Mouse (Mus musculus) hindbrain, embryonic 15.5 days (tissue): ENCODE measurements around the gene Gm7876. TPM values are rescaled to one million over a fixed set of nuclear protein-coding genes. Genes with fewer than 3 reads are reported as not detected.
"Not testable (repeated sequence)": the region's sequence is repeated elsewhere in the genome, so short reads cannot be mapped to it uniquely, and the experiment has no call there.

Experiments used
- ATAC-seq: fragments of 200-750 bp; cut with Nextera tagmentation; 2 replicates; pipeline ENCODE4 v1.8.0; 2017; ENCODE audit warnings: low read depth, moderate number of reproducible peaks, moderate TSS enrichment; ENCODE audit not compliant: low FRiP score
- H3K27ac ChIP-seq: fragments of 300-500 bp; sonication (generic); replicated peaks from 2 replicates; pipeline ENCODE4 v1.5.1; 2015; ENCODE audit warnings: mild to moderate bottlenecking, inconsistent platforms
- H3K27me3 ChIP-seq: fragments of 300-500 bp; sonication (generic); 2 replicates; pipeline ENCODE4 v1.6.1; 2015; ENCODE audit warnings: control low read depth, inconsistent platforms
- H3K36me3 ChIP-seq: fragments of 300-500 bp; sonication (generic); 2 replicates; pipeline ENCODE4 v1.6.1; 2015; ENCODE audit warnings: control low read depth, inconsistent platforms
- H3K4me1 ChIP-seq: fragments of 300-500 bp; sonication (generic); replicated peaks from 2 replicates; pipeline ENCODE4 v1.6.1; 2015; ENCODE audit warnings: control low read depth, inconsistent platforms
- H3K4me2 ChIP-seq: fragments of 300-500 bp; sonication (generic); 2 replicates; pipeline ENCODE4 v1.6.1; 2015; ENCODE audit warnings: moderate library complexity, mild to moderate bottlenecking, inconsistent platforms
- H3K4me3 ChIP-seq: fragments of 300-500 bp; sonication (generic); 2 replicates; pipeline ENCODE4 v1.5.1; 2015; ENCODE audit warnings: mild to moderate bottlenecking, inconsistent platforms
- H3K9ac ChIP-seq: fragments of 300-500 bp; sonication (generic); 2 replicates; pipeline ENCODE4 v1.6.1; 2015; ENCODE audit warnings: inconsistent platforms
- H3K9me3 ChIP-seq: fragments of 300-500 bp; sonication (generic); 2 replicates; pipeline ENCODE4 v1.6.1; 2016; ENCODE audit warnings: control low read depth, inconsistent platforms
- WGBS: fragments of 180-500 bp; shearing (Covaris S2); methylation state at CpG from one replicate; pipeline ENCODE4 v1.1.7; 2015; 5-methylcytosine and 5-hydroxymethylcytosine counted together
- polyA plus RNA-seq: library from polyadenylated mRNA; unstranded; fragments of >200 nt; fragmentation: Nextera tagmentation; extraction: Ambion mirVana; gene quantifications from 2 replicates; pipeline ENCODE4 v1.2.1, GENCODE M21; 2015

The Gm7876 gene
- polyA plus RNA-seq, result not detected in 2 replicates

DNA sequence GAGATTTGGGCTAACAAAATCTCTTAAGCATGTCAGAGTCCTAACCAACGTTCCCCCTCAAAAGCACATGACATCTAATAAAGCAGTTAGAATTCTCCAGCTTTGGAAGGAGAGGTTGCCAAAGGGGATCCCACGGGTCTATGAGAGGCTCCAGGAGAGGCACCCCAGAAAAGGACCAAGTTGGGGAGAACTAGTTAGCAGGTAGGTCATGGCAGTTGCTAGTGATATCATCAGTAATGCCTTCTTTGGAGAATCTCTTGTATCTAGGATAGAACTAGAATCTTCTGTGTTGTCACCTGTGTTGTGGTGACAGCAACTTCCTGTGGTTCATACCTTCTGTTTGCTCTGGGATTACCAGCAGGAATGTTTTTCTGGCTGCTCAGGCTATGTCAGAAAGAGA is at the start of gene Gm7876:
Gene Gm7876 (plus strand): TSS at position 301 of the 400 bp plus-strand sequence.
- WGBS, result 90% methylated on average over 1 of the region's 2 CpGs
- H3K36me3 ChIP-seq, H3K4me2 ChIP-seq, H3K4me3 ChIP-seq, ATAC-seq, H3K27me3 ChIP-seq, H3K27ac ChIP-seq, H3K9me3 ChIP-seq, H3K9ac ChIP-seq, H3K4me1 ChIP-seq: not testable (repeated sequence)

GRCm38 (mm10) chr14:4663892-4664291 is 45.1 kb upstream of the Gm7876 start, which contains the start of gene Gm3239:
Gm3239 (plus strand) TSS chr14:4664192.
- no CpG with 5 or more reads among the region's 2 CpGs for WGBS
- H3K4me2 ChIP-seq, H3K9me3 ChIP-seq, H3K9ac ChIP-seq, H3K27ac ChIP-seq, H3K4me1 ChIP-seq, H3K4me3 ChIP-seq, H3K27me3 ChIP-seq, ATAC-seq, H3K36me3 ChIP-seq: not testable (repeated sequence)

- H3K36me3 ChIP-seq, H3K4me1 ChIP-seq, H3K27ac ChIP-seq, ATAC-seq, H3K9me3 ChIP-seq, H3K27me3 ChIP-seq: not testable (repeated sequence)
- Histone ChIP-seq H3K9ac (0 out of 2 replicates have a peak within 1 kb of the TSS, but pooled peaks have one; percentile 1), H3K4me2 (peak within 1 kb of the TSS; percentile 50), H3K4me3 (peak within 1 kb of the TSS; percentile 32)
- WGBS, result 0% methylated on average over 5 of the region's 47 CpGs
These were observed 17.2 kb downstream of the Gm7876 start, which contains the start of gene Gm3252 for GRCm38 (mm10) chr14:4726038-4726880. Gm3252 (plus strand) TSS chr14:4726775.

Other genes with a start within 250 kb of the Gm7876 start
- not detected in 2 replicates for gene Gm3182, start 227.5 kb upstream of the Gm7876 start, polyA plus RNA-seq
- gene Gm3047, start 153.8 kb upstream of the Gm7876 start, polyA plus RNA-seq, result not detected in 2 replicates
- not detected in 2 replicates for gene Gm8159, start 76.9 kb upstream of the Gm7876 start, polyA plus RNA-seq
- 1.0 and 1.9 TPM in 2 replicates for gene Gm3239, start 45.0 kb upstream of the Gm7876 start, polyA plus RNA-seq
- gene Gm3252, start 17.5 kb downstream of the Gm7876 start, polyA plus RNA-seq, result 2.7 and 2.8 TPM in 2 replicates
- gene Gm9602, start 67.1 kb downstream of the Gm7876 start, polyA plus RNA-seq, result not detected in 2 replicates
- not detected in 2 replicates for gene Gm3269, start 128.9 kb downstream of the Gm7876 start, polyA plus RNA-seq
- gene Gm3264, start 146.3 kb downstream of the Gm7876 start, polyA plus RNA-seq, result 3.0 and 3.4 TPM in 2 replicates
- gene Gm3278, start 183.2 kb downstream of the Gm7876 start, polyA plus RNA-seq, result not detected in 2 replicates